Mouse (Mus musculus) neutrophil, adult 59 days (primary cell): ENCODE data around the gene Tmem114. TPM values are rescaled to one million over a fixed set of nuclear protein-coding genes. Genes with fewer than 3 reads are reported as not detected.

Experiments
- total RNA-seq, 2 experiments: library from RNA; stranded (reverse); gene quantifications; 1 replicate in 1 of 2; 2 replicates in 1 of 2; pipeline ENCODE4 v1.2.4; 2023

Tmem114 gene
- total RNA-seq: not detected

GRCm38 (mm10) chr16:8424971-8425330 lies at the start of gene Tmem114:
Gene Tmem114, minus strand, starts transcription at chr16:8425136.

GRCm38 (mm10) chr16:8470603-8471481 lies 45.9 kb upstream of the Tmem114 start, which contains the start of gene Mettl22:
Gene Mettl22, plus strand, starts transcription at chr16:8470788.

Other genes starting within 250 kb of the Tmem114 start
- gene Mettl22, start 45.7 kb upstream of the Tmem114 start, total RNA-seq: 1 to 10 TPM; 3.1 to 4.6 TPM
- gene Abat, start 88.3 kb upstream of the Tmem114 start, total RNA-seq: under 1 TPM in 1 of 2 experiments, not detected in 1; 0.33 TPM
- 10 to 100 TPM; 27.5 to 41.0 TPM for gene Pmm2, start 212.5 kb upstream of the Tmem114 start, total RNA-seq
- gene Tmem186, start 212.6 kb upstream of the Tmem114 start, total RNA-seq: 1 to 10 TPM; 3.1 to 3.4 TPM
- gene Carhsp1, start 247.0 kb upstream of the Tmem114 start, total RNA-seq: 10 to 100 TPM; 58.2 to 67.3 TPM